Mouse (Mus musculus): ENCODE measurements around the gene Setd1b.

DNA sequence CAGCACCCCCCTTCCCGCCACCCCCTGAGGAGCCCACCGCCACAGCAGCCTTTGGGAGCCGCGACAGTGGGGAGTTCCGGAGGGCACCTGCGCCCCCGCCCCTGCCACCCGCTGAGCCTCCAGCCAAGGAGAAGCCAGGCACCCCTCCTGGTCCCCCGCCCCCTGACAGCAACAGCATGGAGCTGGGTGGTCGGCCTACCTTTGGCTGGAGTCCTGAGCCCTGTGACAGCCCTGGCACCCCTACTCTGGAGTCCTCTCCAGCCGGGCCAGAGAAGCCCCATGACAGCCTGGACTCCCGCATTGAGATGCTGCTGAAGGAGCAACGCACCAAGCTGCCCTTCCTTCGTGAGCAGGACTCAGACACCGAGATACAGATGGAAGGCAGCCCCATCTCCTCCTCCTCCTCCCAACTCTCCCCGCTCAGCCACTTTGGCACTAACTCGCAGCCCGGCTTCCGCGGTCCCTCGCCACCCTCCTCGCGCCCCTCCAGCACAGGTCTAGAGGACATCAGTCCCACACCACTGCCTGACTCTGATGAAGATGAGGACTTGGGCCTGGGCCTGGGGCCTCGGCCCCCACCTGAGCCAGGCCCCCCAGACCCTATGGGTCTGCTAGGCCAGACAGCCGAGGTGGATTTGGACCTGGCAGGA is 6.2 kb downstream of the Setd1b start:
- TF ChIP-seq CTCF (IDR thresholded peaks at IDR 0.05; ENCODE audit: low read depth, low read length) (no peak), TAL1 (conservative IDR thresholded peaks at IDR 0.05; ENCODE audit: low read depth, low read length) (no peak), GATA2 (IDR thresholded peaks at IDR 0.05; ENCODE audit: borderline replicate concordance, low read depth, low read length) (no peak), GATA1 (IDR thresholded peaks at IDR 0.05; ENCODE audit: borderline replicate concordance, low read length) (no peak), POLR2AphosphoS5 (IDR thresholded peaks at IDR 0.05; ENCODE audit: insufficient replicate concordance, low read depth, low read length) (no peak)
